Mouse (Mus musculus): ENCODE data around the gene Defb45. TPM values are rescaled to one million over a fixed set of nuclear protein-coding genes. Genes with fewer than 3 reads are reported as not detected.

Gene Defb45
- polyA plus RNA-seq, 1 experiment from 2014 or later: not detected

DNA sequence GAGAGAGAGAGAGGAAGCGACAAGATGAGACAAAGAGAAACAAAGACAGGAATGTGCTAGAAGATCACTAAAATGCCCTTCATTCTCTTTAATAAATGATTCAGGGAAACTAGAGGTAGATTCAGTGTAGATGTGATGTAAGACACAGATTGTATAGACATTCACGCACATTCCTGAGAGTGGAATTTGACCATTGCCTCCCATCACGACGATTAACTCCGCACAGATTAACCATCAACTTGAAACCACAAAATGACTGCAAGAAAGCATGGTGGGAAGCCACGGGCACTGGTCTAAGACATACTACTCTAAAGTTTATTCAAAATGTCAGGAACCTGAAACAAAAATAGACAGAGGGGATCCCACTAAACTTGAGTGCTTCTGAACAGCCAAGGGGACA is 28.9 kb downstream of the Defb45 start:
- Histone ChIP-seq H3K4me1 (replicated peaks) (no peaks in the 10 kb centered on the region), H3K27ac (no peak overlapping the region), H3K4me3 (no peak overlapping the region), H3K27me3 (0 out of 2 replicates have a peak, but pooled peaks cover 4% of the 10 kb centered on the region), H3K4me2 (no peak overlapping the region), H3K9ac (no peak overlapping the region), H3K9me3 (replicated peaks) (no peaks in the 10 kb centered on the region), H3K36me3 (no peaks in the 10 kb centered on the region)
- ATAC-seq (replicated peaks; ENCODE audit: insufficient number of reproducible peaks, insufficient read depth, low FRiP score, low read depth): no peak
- 72% methylated on average over 6 of the region's 6 CpGs for WGBS

DNA sequence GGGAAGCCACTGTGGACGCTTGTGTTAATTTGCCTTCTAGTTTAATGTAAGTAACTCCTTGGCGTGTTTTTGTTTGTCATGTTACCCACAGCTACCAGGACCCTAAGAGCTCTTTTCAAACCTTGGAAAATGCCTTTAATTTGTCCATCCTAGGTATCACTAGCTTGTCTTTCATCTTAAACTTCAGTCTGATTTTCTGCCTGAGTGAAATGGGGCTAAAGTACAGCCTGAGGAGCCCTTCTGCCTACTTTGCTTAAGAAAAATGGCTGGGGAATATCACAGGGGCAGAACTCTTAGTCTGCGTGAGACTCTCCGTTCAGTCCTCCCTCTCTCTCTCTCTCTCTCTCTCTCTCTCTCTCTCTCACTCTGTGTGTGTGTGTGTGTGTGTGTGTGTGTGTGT is 29.3 kb downstream of the Defb45 start:
- WGBS: 66% methylated on average over 4 of the region's 4 CpGs
- H3K9ac ChIP-seq: no peak overlapping the region
- H3K27ac ChIP-seq: no peak overlapping the region
- H3K27me3 ChIP-seq: 0 out of 2 replicates have a peak, but pooled peaks cover 4% of the 10 kb centered on the region
- H3K9me3 ChIP-seq (replicated peaks): no peaks in the 10 kb centered on the region
- H3K4me1 ChIP-seq (replicated peaks): no peaks in the 10 kb centered on the region
- no peak for ATAC-seq (replicated peaks; ENCODE audit: insufficient number of reproducible peaks, insufficient read depth, low FRiP score, low read depth)
- H3K4me2 ChIP-seq: no peak overlapping the region
- no peak overlapping the region for H3K4me3 ChIP-seq
- no peaks in the 10 kb centered on the region for H3K36me3 ChIP-seq

DNA sequence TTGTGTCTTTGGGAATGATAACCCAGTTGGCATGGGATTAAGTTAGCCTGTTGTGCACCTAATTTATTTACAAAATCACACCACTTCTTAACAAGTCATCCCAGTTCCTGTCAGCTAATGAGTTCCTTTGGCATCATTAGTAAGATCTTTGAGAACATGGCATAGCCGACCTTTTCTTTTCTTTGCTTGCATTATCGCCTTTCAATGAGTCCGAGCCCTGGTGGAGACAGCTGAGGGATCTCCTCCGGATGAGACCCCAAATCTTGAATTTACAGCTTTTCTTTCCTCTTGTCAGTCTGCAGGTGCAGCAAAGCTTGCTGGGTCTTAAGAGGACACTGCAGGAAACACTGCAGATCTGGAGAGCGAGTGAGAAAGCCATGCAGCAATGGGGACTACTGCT is 30.2 kb downstream of the Defb45 start, which contains the start of gene Gm17416:
Gene Gm17416, plus strand, starts transcription at position 301 of the 400 bp plus-strand sequence.
- H3K27me3 ChIP-seq: 0 out of 2 replicates have a peak, but pooled peaks cover 4% of the 10 kb centered on the region
- no peak within 1 kb of the TSS for H3K9ac ChIP-seq
- H3K4me2 ChIP-seq: no peak within 1 kb of the TSS
- H3K4me3 ChIP-seq: no peak within 1 kb of the TSS
- no peaks in the 10 kb centered on the region for H3K4me1 ChIP-seq (replicated peaks)
- no peaks in the 10 kb centered on the region for H3K9me3 ChIP-seq (replicated peaks)
- ATAC-seq (replicated peaks; ENCODE audit: insufficient number of reproducible peaks, insufficient read depth, low FRiP score, low read depth): no peak
- H3K36me3 ChIP-seq: no peaks in the 10 kb centered on the region
- 89% methylated on average over 5 of the region's 5 CpGs for WGBS
- H3K27ac ChIP-seq: no peak within 1 kb of the TSS

DNA sequence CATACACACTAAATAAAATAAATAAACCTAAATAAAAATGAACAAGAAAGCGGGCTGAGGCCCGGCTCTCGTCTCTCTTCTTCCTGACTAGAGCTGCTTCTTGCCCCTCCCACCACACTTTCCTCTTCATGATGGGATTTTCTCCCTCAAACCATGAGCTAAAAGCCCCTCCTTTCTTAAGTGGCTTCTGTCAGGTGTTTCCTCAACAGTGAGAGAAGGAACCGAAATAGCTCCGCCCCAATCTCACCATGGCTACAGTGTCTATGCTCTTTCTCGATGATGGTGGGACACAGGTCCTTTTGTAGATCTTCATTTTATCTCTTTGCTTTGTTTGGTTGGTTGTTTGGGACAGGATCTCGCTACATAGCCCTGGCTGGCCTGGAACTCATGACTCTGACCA is 42.5 kb downstream of the Defb45 start:
- Histone ChIP-seq H3K36me3 (no peaks in the 10 kb centered on the region), H3K9ac (no peak overlapping the region), H3K4me1 (replicated peaks) (0 out of 2 replicates have a peak, but pooled peaks cover 3% of the 10 kb centered on the region), H3K4me2 (no peak overlapping the region), H3K9me3 (replicated peaks) (no peaks in the 10 kb centered on the region), H3K27me3 (no peaks in the 10 kb centered on the region), H3K4me3 (no peak overlapping the region), H3K27ac (no peak overlapping the region)
- 82% methylated on average over 7 of the region's 7 CpGs for WGBS
- ATAC-seq (replicated peaks; ENCODE audit: insufficient number of reproducible peaks, insufficient read depth, low FRiP score, low read depth): no peak

DNA sequence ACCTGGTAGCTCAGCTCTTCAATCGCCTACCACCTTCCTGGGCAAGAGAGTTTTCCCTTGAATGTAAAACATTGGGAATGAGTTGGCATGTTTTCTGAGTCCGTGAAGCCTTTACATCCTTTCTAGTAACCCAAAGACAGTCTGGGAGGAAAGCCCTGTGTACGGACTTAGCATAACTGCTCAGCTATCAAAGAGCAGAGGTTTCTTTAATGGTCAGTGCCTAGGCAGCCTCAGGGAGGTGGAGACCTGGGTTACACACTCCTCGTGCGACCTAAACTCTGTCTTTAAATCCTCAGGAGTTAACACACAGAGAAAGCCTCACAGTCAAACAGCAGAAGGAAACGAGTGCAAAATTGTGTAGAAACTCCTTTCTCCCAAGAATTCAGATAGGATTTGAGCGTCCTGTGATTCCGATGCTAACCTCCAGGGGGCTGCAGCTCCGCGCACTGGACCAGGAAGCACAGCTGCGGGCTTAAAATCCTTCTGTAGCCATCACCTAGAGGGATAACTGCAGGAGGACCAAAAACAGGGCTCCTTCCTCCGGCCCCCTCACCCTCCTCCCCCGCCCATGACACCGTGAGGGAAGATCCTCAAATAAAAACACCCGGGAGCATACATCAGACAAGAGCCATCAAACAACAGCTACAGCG is 45.3 kb downstream of the Defb45 start:
- 11% methylated on average over 16 of the region's 16 CpGs for WGBS
- Histone ChIP-seq H3K4me1 (replicated peaks) (0 out of 2 replicates have a peak, but pooled peaks cover 3% of the 10 kb centered on the region), H3K27ac (no peak overlapping the region), H3K4me3 (no peak overlapping the region), H3K9ac (no peak overlapping the region), H3K4me2 (peak overlapping the region; percentile 41), H3K36me3 (no peaks in the 10 kb centered on the region), H3K9me3 (replicated peaks) (no peaks in the 10 kb centered on the region), H3K27me3 (no peaks in the 10 kb centered on the region)
- no peak for ATAC-seq (replicated peaks; ENCODE audit: insufficient number of reproducible peaks, insufficient read depth, low FRiP score, low read depth)

DNA sequence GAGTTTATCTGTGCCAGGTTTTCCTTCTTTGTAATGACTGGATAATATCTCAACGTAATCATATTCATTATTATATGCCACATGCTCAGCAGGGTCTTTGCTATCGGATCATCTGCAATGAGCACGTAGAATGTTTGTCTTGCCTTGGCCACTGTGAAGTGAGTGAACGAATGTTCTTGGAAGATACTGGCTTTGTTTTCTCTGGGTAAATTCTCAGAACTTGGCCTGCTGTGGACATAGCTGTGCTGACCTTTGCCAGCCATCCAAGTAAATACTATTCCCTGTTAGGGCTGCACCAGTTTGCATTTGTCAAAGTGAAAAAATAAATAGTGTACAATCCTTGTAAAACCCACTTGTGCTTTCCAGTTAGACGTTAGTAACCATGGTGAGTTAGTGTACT is 51.1 kb downstream of the Defb45 start:
- Histone ChIP-seq H3K9ac (no peak overlapping the region), H3K36me3 (no peaks in the 10 kb centered on the region), H3K27ac (no peak overlapping the region), H3K9me3 (replicated peaks) (no peaks in the 10 kb centered on the region), H3K4me3 (no peak overlapping the region), H3K27me3 (no peaks in the 10 kb centered on the region), H3K4me1 (replicated peaks) (0 out of 2 replicates have a peak, but pooled peaks cover 3% of the 10 kb centered on the region), H3K4me2 (no peak overlapping the region)
- WGBS: 73% methylated on average over 5 of the region's 5 CpGs
- ATAC-seq (replicated peaks; ENCODE audit: insufficient number of reproducible peaks, insufficient read depth, low FRiP score, low read depth): no peak

DNA sequence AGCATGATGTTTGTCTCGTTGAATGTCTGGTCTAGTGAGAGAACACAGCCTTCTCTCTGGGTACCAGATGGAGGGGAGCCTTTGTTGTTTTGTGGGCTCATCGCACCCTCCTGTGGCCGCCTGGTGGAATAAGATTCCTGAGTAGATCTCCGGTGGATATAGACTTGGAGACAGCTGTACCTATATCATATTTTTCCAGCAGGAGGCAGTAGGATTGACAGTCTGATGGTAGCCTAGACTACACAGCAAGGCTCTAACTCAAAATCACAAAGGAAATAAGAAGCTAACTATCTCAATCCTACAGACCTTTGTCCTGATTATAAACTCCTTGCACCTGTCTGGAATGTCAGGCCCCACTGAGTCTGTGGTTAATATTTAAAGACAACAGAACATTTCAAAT is 54.5 kb downstream of the Defb45 start:
- no peak overlapping the region for H3K9ac ChIP-seq
- H3K27me3 ChIP-seq: no peaks in the 10 kb centered on the region
- no peak overlapping the region for H3K4me2 ChIP-seq
- WGBS: 20% methylated on average over 4 of the region's 4 CpGs
- no peak overlapping the region for H3K27ac ChIP-seq
- 0 out of 2 replicates have a peak, but pooled peaks cover 3% of the 10 kb centered on the region for H3K4me1 ChIP-seq (replicated peaks)
- no peaks in the 10 kb centered on the region for H3K36me3 ChIP-seq
- no peak overlapping the region for H3K4me3 ChIP-seq
- no peak for ATAC-seq (replicated peaks; ENCODE audit: insufficient number of reproducible peaks, insufficient read depth, low FRiP score, low read depth)
- H3K9me3 ChIP-seq (replicated peaks): no peaks in the 10 kb centered on the region

DNA sequence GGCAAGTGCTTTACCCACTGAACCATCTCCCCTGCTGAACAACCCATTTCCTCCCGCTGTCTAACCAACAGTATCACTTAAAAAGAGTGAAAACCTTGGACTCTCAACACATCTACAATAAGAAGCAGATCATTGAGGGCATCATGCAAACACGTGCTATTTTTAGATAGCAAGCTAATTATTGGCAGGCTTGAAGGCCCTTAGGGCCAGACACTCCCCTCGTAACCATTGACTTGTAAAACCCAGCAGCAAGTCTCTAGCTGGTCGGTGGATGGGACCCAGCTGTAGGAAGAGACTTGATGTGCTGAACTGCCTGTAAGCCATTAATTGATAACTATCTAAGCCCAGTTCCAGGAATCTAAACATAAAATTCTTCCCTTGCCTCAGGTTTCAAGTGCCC is 55.7 kb downstream of the Defb45 start:
- H3K4me1 ChIP-seq (replicated peaks): 0 out of 2 replicates have a peak, but pooled peaks cover 3% of the 10 kb centered on the region
- H3K36me3 ChIP-seq: no peaks in the 10 kb centered on the region
- no peak overlapping the region for H3K27ac ChIP-seq
- no peak overlapping the region for H3K4me3 ChIP-seq
- no peaks in the 10 kb centered on the region for H3K27me3 ChIP-seq
- 48% methylated on average over 4 of the region's 4 CpGs for WGBS
- H3K9ac ChIP-seq: no peak overlapping the region
- no peaks in the 10 kb centered on the region for H3K9me3 ChIP-seq (replicated peaks)
- no peak overlapping the region for H3K4me2 ChIP-seq
- ATAC-seq (replicated peaks; ENCODE audit: insufficient number of reproducible peaks, insufficient read depth, low FRiP score, low read depth): no peak

Other genes with a start within 250 kb of the Defb45 start
- gene Nrsn2, start 222.8 kb downstream of the Defb45 start, polyA plus RNA-seq (2015; fragmentation: Nextera tagmentation; extraction: Ambion mirVana): 1.6 and 2.1 TPM in 2 replicates
- gene Sox12, start 201.3 kb downstream of the Defb45 start, polyA plus RNA-seq (2015; fragmentation: Nextera tagmentation; extraction: Ambion mirVana): 6.5 and 7.0 TPM in 2 replicates
- 30.8 and 31.7 TPM in 2 replicates for gene Zcchc3, start 184.4 kb downstream of the Defb45 start, polyA plus RNA-seq (2015; fragmentation: Nextera tagmentation; extraction: Ambion mirVana)
- 2.0 and 2.4 TPM in 2 replicates for gene 6820408C15Rik, start 183.8 kb downstream of the Defb45 start, polyA plus RNA-seq (2015; fragmentation: Nextera tagmentation; extraction: Ambion mirVana)
- not detected in 2 replicates for gene Defb23, start 134.8 kb downstream of the Defb45 start, polyA plus RNA-seq (2015; fragmentation: Nextera tagmentation; extraction: Ambion mirVana)
- not detected in 2 replicates for gene Defb20, start 122.3 kb downstream of the Defb45 start, polyA plus RNA-seq (2015; fragmentation: Nextera tagmentation; extraction: Ambion mirVana)
- gene Defb22, start 109.3 kb downstream of the Defb45 start, polyA plus RNA-seq (2015; fragmentation: Nextera tagmentation; extraction: Ambion mirVana): not detected in 2 replicates
- gene Defb26, start 87.7 kb downstream of the Defb45 start, polyA plus RNA-seq (2015; fragmentation: Nextera tagmentation; extraction: Ambion mirVana): not detected in 2 replicates
- not detected in 2 replicates for gene Defb28, start 81.1 kb downstream of the Defb45 start, polyA plus RNA-seq (2015; fragmentation: Nextera tagmentation; extraction: Ambion mirVana)
- not detected in 2 replicates for gene Defb29, start 59.3 kb downstream of the Defb45 start, polyA plus RNA-seq (2015; fragmentation: Nextera tagmentation; extraction: Ambion mirVana)
- not detected in 2 replicates for gene Gm17416, start 30.1 kb downstream of the Defb45 start, polyA plus RNA-seq (2015; fragmentation: Nextera tagmentation; extraction: Ambion mirVana)
- not detected in 2 replicates for gene Defb21, start 26.7 kb downstream of the Defb45 start, polyA plus RNA-seq (2015; fragmentation: Nextera tagmentation; extraction: Ambion mirVana)
- gene Defb19, start 19.1 kb downstream of the Defb45 start, polyA plus RNA-seq (2015; fragmentation: Nextera tagmentation; extraction: Ambion mirVana): 0.57 and 0.88 TPM in 2 replicates
- not detected in 2 replicates for gene Defb36, start 4.9 kb upstream of the Defb45 start, polyA plus RNA-seq (2015; fragmentation: Nextera tagmentation; extraction: Ambion mirVana)
- 0.77 and 0.86 TPM in 2 replicates for gene Defb25, start 23.7 kb upstream of the Defb45 start, polyA plus RNA-seq (2015; fragmentation: Nextera tagmentation; extraction: Ambion mirVana)
- 12.1 and 12.7 TPM in 2 replicates for gene Rem1, start 27.6 kb upstream of the Defb45 start, polyA plus RNA-seq (2015; fragmentation: Nextera tagmentation; extraction: Ambion mirVana)
- gene H13, start 70.1 kb upstream of the Defb45 start, polyA plus RNA-seq (2015; fragmentation: Nextera tagmentation; extraction: Ambion mirVana): 70.6 and 86.1 TPM in 2 replicates
- 18.9 and 20.3 TPM in 2 replicates for gene Mcts2, start 87.6 kb upstream of the Defb45 start, polyA plus RNA-seq (2015; fragmentation: Nextera tagmentation; extraction: Ambion mirVana)
- 61.9 and 63.1 TPM in 2 replicates for gene Id1, start 136.9 kb upstream of the Defb45 start, polyA plus RNA-seq (2015; fragmentation: Nextera tagmentation; extraction: Ambion mirVana)
- gene Cox4i2, start 154.8 kb upstream of the Defb45 start, polyA plus RNA-seq (2015; fragmentation: Nextera tagmentation; extraction: Ambion mirVana): 20.8 and 24.2 TPM in 2 replicates
- 69.5 and 80.7 TPM in 2 replicates for gene Bcl2l1, start 232.3 kb upstream of the Defb45 start, polyA plus RNA-seq (2015; fragmentation: Nextera tagmentation; extraction: Ambion mirVana)
- gene Tpx2, start 248.6 kb upstream of the Defb45 start, polyA plus RNA-seq (2015; fragmentation: Nextera tagmentation; extraction: Ambion mirVana): 47.3 and 49.9 TPM in 2 replicates

Measured in heart, embryonic 15.5 days (tissue).